Mouse (Mus musculus): ENCODE results near the gene Ccdc62. TPM values are rescaled to one million over a fixed set of nuclear protein-coding genes. Genes with fewer than 3 reads are reported as not detected.

The Ccdc62 gene
- polyA plus RNA-seq, 1 experiment: 10.6 TPM

DNA sequence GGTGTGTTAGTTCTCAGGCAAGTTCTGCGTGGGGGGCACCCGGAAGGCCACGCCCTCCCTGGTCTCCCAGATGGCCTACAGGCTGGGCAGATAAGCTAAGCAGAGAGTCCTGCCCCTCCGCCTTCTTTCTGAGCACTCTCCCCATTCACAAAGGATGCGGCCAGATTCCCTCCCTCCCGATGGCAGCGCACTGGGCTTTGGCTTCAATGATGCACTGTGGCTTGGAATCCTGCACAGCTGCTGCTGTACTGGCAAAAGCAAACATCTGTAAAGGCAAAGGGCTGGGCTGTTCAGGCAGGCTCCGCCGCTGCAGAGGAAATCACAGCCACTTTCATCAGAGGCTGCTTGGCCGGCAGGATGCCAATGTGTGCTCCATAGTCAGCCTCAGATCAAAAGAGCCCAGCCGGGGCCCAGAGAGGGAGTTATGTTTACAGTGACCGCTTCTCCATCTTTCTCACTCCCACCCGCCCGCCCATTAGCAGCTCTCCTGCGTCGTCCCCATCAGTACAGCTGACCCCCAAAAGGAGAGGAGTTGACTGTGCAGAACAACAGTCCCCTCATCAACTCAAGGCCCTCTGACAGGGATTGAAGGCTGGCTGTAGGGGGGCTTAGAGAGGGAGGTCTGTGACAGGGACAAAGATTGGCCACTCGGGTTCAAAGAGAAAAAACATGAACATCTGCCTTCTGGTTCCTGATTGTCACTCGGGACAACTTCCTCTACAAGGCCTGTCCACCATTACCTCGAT, 80.6 kb downstream of the Ccdc62 start:
- no peak for TF ChIP-seq CTCF (IDR thresholded peaks at IDR 0.05; ENCODE audit: control insufficient read depth, insufficient read depth, low read length)
- no peak for TF ChIP-seq POLR2A (IDR thresholded peaks at IDR 0.05; ENCODE audit: borderline replicate concordance, control insufficient read depth, low read depth, low read length)
- 30% methylated on average over 19 of the region's 19 CpGs for WGBS

DNA sequence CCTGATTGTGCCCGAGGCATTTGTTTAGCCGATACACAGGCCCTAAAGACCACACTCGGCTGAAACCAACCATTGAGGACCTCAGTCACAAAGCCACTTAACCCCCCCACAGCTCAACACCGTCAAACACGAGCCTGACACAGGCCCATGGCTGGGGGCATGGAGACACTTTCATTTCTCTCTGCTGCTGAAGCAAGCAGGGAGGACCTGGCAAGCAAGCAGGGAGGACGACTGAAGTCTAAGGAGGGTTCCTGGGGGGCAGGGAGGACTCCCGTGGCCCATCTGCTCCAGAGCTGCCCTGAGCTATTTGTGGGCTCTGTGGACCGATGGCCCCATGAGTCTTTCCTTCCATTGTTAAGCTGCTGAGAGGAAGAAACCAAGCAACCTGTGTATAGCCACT, 81.4 kb downstream of the Ccdc62 start:
- WGBS: 12% methylated on average over 8 of the region's 8 CpGs
- peak overlapping the region; percentile 68 for H3K27ac ChIP-seq (ENCODE audit: control insufficient read depth, insufficient read depth, low read depth, low read length, poor library complexity)
- H3K4me3 ChIP-seq (replicated peaks; ENCODE audit: control insufficient read depth, low read depth, low read length): no peak overlapping the region
- TF ChIP-seq POLR2A (IDR thresholded peaks at IDR 0.05; ENCODE audit: borderline replicate concordance, control insufficient read depth, low read depth, low read length): no peak
- no peak for TF ChIP-seq CTCF (IDR thresholded peaks at IDR 0.05; ENCODE audit: control insufficient read depth, insufficient read depth, low read length)
- peaks cover 16% of the 10 kb centered on the region for H3K4me1 ChIP-seq (ENCODE audit: control insufficient read depth, insufficient read depth, low read length)

More for the DNA sequence above, 80.6 kb downstream of the Ccdc62 start:
- Histone ChIP-seq H3K4me3 (replicated peaks; ENCODE audit: control insufficient read depth, low read depth, low read length) (no peak overlapping the region), H3K4me1 (ENCODE audit: control insufficient read depth, insufficient read depth, low read length) (peaks cover 10% of the 10 kb centered on the region), H3K27ac (ENCODE audit: control insufficient read depth, insufficient read depth, low read depth, low read length, poor library complexity) (peak overlapping the region; percentile 68)

DNA sequence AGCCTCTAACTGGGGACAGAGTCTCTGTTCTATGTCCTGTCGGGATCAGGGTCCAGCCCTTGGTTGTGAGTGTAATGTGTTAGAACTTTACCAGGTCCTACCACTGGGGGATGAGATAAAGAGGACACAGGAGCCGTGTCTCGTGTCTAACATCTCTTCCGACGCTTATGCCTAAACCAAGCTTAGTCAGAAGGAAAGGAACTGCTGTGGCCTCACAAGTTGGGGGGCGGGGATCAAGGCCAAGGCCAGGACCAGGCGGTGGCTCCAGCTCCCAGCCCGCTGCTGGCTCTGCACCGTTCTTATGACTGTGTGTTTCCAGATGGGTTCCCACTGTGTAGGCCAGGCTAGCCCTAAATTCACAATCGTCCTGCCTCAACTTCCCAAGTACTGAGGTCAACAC, 82.4 kb downstream of the Ccdc62 start:
- H3K27ac ChIP-seq (ENCODE audit: control insufficient read depth, insufficient read depth, low read depth, low read length, poor library complexity): no peak overlapping the region
- WGBS: 61% methylated on average over 10 of the region's 10 CpGs
- TF ChIP-seq CTCF (IDR thresholded peaks at IDR 0.05; ENCODE audit: control insufficient read depth, insufficient read depth, low read length): no peak
- TF ChIP-seq POLR2A (IDR thresholded peaks at IDR 0.05; ENCODE audit: borderline replicate concordance, control insufficient read depth, low read depth, low read length): no peak
- H3K4me1 ChIP-seq (ENCODE audit: control insufficient read depth, insufficient read depth, low read length): peaks cover 19% of the 10 kb centered on the region
- H3K4me3 ChIP-seq (replicated peaks; ENCODE audit: control insufficient read depth, low read depth, low read length): no peak overlapping the region

DNA sequence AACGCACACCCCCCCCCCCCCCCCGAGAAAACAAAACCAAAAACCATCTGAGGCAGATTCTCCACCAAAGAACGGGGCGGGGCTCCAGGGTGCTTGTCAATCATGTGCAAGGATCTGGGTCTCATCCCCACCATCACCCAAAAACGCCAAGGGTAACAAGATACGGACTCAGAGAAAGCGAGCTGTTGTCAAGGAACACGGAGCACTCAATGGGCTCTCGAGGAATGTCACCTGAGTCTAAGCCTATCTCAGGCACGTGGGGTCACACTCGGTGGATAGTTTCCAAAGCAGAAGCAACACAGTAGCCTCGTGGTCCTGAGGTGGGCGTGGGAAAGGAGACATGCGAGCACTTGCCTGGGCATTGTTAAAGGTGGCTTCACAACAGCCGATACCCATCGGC, 83.3 kb downstream of the Ccdc62 start:
- 64% methylated on average over 16 of the region's 16 CpGs for WGBS
- no peak for TF ChIP-seq POLR2A (IDR thresholded peaks at IDR 0.05; ENCODE audit: borderline replicate concordance, control insufficient read depth, low read depth, low read length)
- no peak for TF ChIP-seq CTCF (IDR thresholded peaks at IDR 0.05; ENCODE audit: control insufficient read depth, insufficient read depth, low read length)
- Histone ChIP-seq H3K27ac (ENCODE audit: control insufficient read depth, insufficient read depth, low read depth, low read length, poor library complexity) (no peak overlapping the region), H3K4me3 (replicated peaks; ENCODE audit: control insufficient read depth, low read depth, low read length) (no peak overlapping the region), H3K4me1 (ENCODE audit: control insufficient read depth, insufficient read depth, low read length) (peaks cover 22% of the 10 kb centered on the region)

DNA sequence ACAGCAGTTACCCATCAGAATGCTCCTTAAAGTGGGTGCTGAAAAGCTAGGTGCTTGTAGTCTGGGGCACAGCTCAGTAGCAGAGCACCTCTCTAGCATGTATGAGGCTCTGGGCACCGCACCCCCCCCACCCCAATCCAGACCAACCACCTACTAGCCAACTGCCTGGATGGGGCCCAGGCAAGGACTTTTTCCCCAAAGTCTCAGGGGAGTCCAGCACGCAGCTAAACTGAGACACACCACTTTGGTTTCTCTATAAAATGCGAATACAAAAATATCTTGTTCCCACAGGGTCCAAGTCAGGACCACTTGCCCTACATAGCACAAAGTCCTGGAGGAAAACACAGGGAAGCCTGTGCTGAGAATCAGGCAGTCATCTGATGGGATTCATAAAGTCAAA, 83.7 kb downstream of the Ccdc62 start:
- H3K27ac ChIP-seq (ENCODE audit: control insufficient read depth, insufficient read depth, low read depth, low read length, poor library complexity): 0 out of 2 replicates have a peak overlapping the region, but pooled peaks have one; percentile 8
- no peak for TF ChIP-seq POLR2A (IDR thresholded peaks at IDR 0.05; ENCODE audit: borderline replicate concordance, control insufficient read depth, low read depth, low read length)
- H3K4me3 ChIP-seq (replicated peaks; ENCODE audit: control insufficient read depth, low read depth, low read length): no peak overlapping the region
- H3K4me1 ChIP-seq (ENCODE audit: control insufficient read depth, insufficient read depth, low read length): peaks cover 24% of the 10 kb centered on the region
- WGBS: 71% methylated on average over 3 of the region's 3 CpGs

DNA sequence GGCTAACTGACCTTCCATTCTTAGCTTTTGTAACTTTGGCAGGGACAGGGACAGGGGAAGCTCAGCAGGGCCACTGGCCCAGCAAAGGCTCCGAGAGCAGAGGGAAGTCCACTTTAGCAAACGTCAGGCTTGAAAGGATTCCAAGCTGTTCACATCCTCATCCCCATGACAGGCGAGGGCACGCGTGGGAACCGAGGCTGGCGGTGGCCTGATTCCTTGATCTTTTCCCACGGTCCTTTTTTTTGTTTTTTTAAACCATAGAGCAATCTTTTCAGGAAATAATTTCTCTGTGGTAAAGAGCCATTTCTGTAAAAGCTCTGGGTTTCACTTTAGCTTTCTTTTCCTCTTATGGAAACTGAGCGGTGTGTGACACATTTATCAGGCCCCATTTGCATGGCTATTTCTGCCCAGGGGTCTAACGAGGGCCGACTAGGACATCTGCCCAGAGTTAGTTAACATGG, 84.3 kb downstream of the Ccdc62 start:
- no peak for TF ChIP-seq CTCF (IDR thresholded peaks at IDR 0.05; ENCODE audit: control insufficient read depth, insufficient read depth, low read length)
- TF ChIP-seq POLR2A (IDR thresholded peaks at IDR 0.05; ENCODE audit: borderline replicate concordance, control insufficient read depth, low read depth, low read length): no peak
- whole genome bisulfite sequencing: 11% methylated on average over 11 of the region's 11 CpGs
- H3K4me3 ChIP-seq (replicated peaks; ENCODE audit: control insufficient read depth, low read depth, low read length): peak overlapping the region; percentile 38
- H3K4me1 ChIP-seq (ENCODE audit: control insufficient read depth, insufficient read depth, low read length): peaks cover 28% of the 10 kb centered on the region
- H3K27ac ChIP-seq (ENCODE audit: control insufficient read depth, insufficient read depth, low read depth, low read length, poor library complexity): peak overlapping the region; percentile 65

DNA sequence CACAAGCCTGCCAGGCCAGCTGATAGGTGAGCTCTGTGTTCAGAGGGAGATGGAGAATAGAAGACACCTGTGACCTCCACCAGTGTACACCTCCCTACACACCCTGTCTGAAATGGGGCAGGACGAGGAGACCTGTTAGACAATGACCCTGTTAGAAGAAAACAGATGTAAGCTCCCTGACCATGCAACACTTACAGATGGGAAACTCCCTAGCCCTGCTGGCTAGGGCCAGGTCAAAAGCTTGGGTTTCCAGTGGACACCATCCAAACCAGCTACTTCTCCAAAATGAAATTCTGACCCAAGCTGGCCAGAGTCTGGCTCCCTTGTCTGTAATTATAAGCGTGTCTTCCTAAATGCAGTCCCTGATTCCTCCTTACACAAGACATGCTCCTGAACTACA, 85.2 kb downstream of the Ccdc62 start:
- Histone ChIP-seq H3K4me3 (replicated peaks; ENCODE audit: control insufficient read depth, low read depth, low read length) (no peak overlapping the region), H3K4me1 (ENCODE audit: control insufficient read depth, insufficient read depth, low read length) (peaks cover 34% of the 10 kb centered on the region), H3K27ac (ENCODE audit: control insufficient read depth, insufficient read depth, low read depth, low read length, poor library complexity) (no peak overlapping the region)
- TF ChIP-seq CTCF (IDR thresholded peaks at IDR 0.05; ENCODE audit: control insufficient read depth, insufficient read depth, low read length) (no peak), POLR2A (IDR thresholded peaks at IDR 0.05; ENCODE audit: borderline replicate concordance, control insufficient read depth, low read depth, low read length) (no peak)
- 62% methylated on average over 2 of the region's 2 CpGs for WGBS

DNA sequence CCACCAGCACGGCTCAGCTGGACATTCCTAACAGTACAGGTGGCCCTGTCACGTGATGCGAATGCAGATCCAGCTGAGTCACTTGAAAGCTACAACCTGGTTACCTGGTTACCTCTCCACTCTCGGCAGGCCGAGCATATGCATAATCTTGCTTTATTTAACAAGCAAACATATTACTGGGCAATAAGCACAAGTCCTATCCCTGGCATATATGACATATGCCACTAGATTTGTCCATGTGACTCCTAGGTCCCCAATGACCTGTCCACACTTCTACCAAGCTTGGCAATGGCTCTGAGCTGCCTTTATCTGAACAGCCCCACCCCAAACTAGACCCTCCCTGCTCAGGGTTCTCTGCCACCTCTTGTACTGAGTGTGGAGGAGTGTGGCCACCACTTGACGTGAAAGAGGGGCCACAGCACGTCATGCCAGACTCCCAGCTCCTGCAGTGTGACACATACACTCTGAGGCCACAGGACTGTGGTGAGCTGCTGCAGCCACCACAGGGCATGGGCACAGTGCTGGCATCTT, 85.9 kb downstream of the Ccdc62 start:
- peaks cover 32% of the 10 kb centered on the region for H3K4me1 ChIP-seq (ENCODE audit: control insufficient read depth, insufficient read depth, low read length)
- 71% methylated on average over 7 of the region's 7 CpGs for WGBS
- TF ChIP-seq CTCF (IDR thresholded peaks at IDR 0.05; ENCODE audit: control insufficient read depth, insufficient read depth, low read length): no peak
- TF ChIP-seq POLR2A (IDR thresholded peaks at IDR 0.05; ENCODE audit: borderline replicate concordance, control insufficient read depth, low read depth, low read length): no peak
- H3K4me3 ChIP-seq (replicated peaks; ENCODE audit: control insufficient read depth, low read depth, low read length): no peak overlapping the region
- no peak overlapping the region for H3K27ac ChIP-seq (ENCODE audit: control insufficient read depth, insufficient read depth, low read depth, low read length, poor library complexity)
